Mouse (Mus musculus) small intestine, adult 2 months (tissue): ENCODE measurements at regions not wholly inside any gene's neighbourhood (a gene's known extent, or its start where the extent isn't known, plus 50 kb on each side); places are given as distances from the start of the nearest gene placed in this dataset.

Experiments
- H3K27ac ChIP-seq: fragments of 200-500 bp; 2 replicates; pipeline ENCODE4 v1.5.1; 2012; ENCODE audit warnings: low read depth, low read length, control low read depth, inconsistent platforms; ENCODE audit not compliant: insufficient read depth
- H3K27me3 ChIP-seq: fragments of 200-500 bp; 2 replicates; pipeline ENCODE4 v1.6.1; 2012; ENCODE audit warnings: mild to moderate bottlenecking, moderate library complexity, low read length, inconsistent platforms; ENCODE audit not compliant: control insufficient read depth, insufficient read depth
- H3K36me3 ChIP-seq: fragments of 200-500 bp; 2 replicates; pipeline ENCODE4 v1.6.1; 2012; ENCODE audit warnings: mild to moderate bottlenecking, low read length, control low read depth, inconsistent platforms; ENCODE audit not compliant: control insufficient read depth, insufficient read depth
- H3K4me1 ChIP-seq: fragments of 200-500 bp; 2 replicates; pipeline ENCODE4 v1.6.1; 2012; ENCODE audit warnings: low read length, inconsistent platforms, mixed read lengths; ENCODE audit not compliant: control insufficient read depth, insufficient read depth, insufficient read length
- H3K4me3 ChIP-seq: fragments of 200-500 bp; 2 replicates; pipeline ENCODE4 v1.5.1; 2012; ENCODE audit warnings: low read depth, mild to moderate bottlenecking, control low read depth, inconsistent platforms, low read length, moderate library complexity
- CTCF ChIP-seq: fragments of 200-500 bp; IDR thresholded peaks from 2 replicates; pipeline ENCODE4 v1.5.1; 2012; ENCODE audit warnings: low read depth, mild to moderate bottlenecking, control low read depth, inconsistent platforms, low read length, moderate library complexity, mixed read lengths; ENCODE audit not compliant: insufficient replicate concordance, insufficient read length; ENCODE audit errors: extremely low read depth
- POLR2A ChIP-seq: fragments of 200-500 bp; IDR thresholded peaks from 2 replicates; pipeline ENCODE4 v1.6.1; 2012; ENCODE audit warnings: low read depth, mild to moderate bottlenecking, control low read depth, inconsistent platforms, low read length, moderate library complexity
- WGBS: fragments of 180-500 bp; shearing (Covaris S2); methylation state at CpG from one replicate; pipeline ENCODE4 v1.1.7; 2018; 5-methylcytosine and 5-hydroxymethylcytosine counted together

- H3K27me3 ChIP-seq = no peaks in the 10 kb centered on the region
- no peaks in the 10 kb centered on the region for H3K36me3 ChIP-seq
- H3K4me1 ChIP-seq = peaks cover 26% of the 10 kb centered on the region; the same call in 1 of the 2 replicates
- H3K4me3 ChIP-seq = no peak overlapping the region
- TF ChIP-seq POLR2A (no peak), CTCF (no peak)
- no peak overlapping the region for H3K27ac ChIP-seq
- 27% methylated on average over 2 of the region's 2 CpGs for WGBS
These were observed 118.0 kb upstream of the Slc22a23 start for GRCm38 (mm10) chr13:34462808-34463511.

- H3K36me3 ChIP-seq = no peaks in the 10 kb centered on the region
- H3K4me3 ChIP-seq = no peak overlapping the region
- H3K4me1 ChIP-seq = peaks cover 26% of the 10 kb centered on the region; the same call in 1 of the 2 replicates
- 78% methylated on average over 6 of the region's 6 CpGs for WGBS
- TF ChIP-seq POLR2A (no peak), CTCF (no peak)
- no peak overlapping the region for H3K27ac ChIP-seq
- no peaks in the 10 kb centered on the region for H3K27me3 ChIP-seq
These were observed 117.3 kb upstream of the Slc22a23 start for GRCm38 (mm10) chr13:34462206-34462807.

GRCm38 (mm10) chr13:34460969-34461368 is 116.0 kb upstream of the Slc22a23 start:
- Histone ChIP-seq H3K27ac (no peak overlapping the region), H3K4me1 (peaks cover 26% of the 10 kb centered on the region; the same call in 1 of the 2 replicates), H3K27me3 (no peaks in the 10 kb centered on the region), H3K4me3 (no peak overlapping the region), H3K36me3 (no peaks in the 10 kb centered on the region)
- TF ChIP-seq POLR2A = no peak
- TF ChIP-seq CTCF = no peak
- 19% methylated on average over 4 of the region's 4 CpGs for WGBS

- WGBS = 46% methylated on average over 3 of the region's 3 CpGs
- peaks cover under 1% of the 10 kb centered on the region; the same call in 1 of the 2 replicates for H3K4me1 ChIP-seq
- TF ChIP-seq CTCF (no peak), POLR2A (no peak)
- H3K27ac ChIP-seq = no peak overlapping the region
- no peaks in the 10 kb centered on the region for H3K36me3 ChIP-seq
- no peaks in the 10 kb centered on the region for H3K27me3 ChIP-seq
- no peak overlapping the region for H3K4me3 ChIP-seq
These were observed 111.1 kb upstream of the Slc22a23 start for GRCm38 (mm10) chr13:34456051-34456450.

- TF ChIP-seq POLR2A (no peak), CTCF (no peak)
- H3K36me3 ChIP-seq = no peaks in the 10 kb centered on the region
- no peak overlapping the region for H3K4me3 ChIP-seq
- H3K27me3 ChIP-seq = no peaks in the 10 kb centered on the region
- 0 out of 2 replicates have a peak overlapping the region, but pooled peaks have one; percentile 18 for H3K27ac ChIP-seq
- H3K4me1 ChIP-seq = peaks cover 6% of the 10 kb centered on the region; the same call in 1 of the 2 replicates
These were observed 101.8 kb upstream of the Slc22a23 start for GRCm38 (mm10) chr13:34446806-34447205.

- no peak for TF ChIP-seq POLR2A
- TF ChIP-seq CTCF = no peak
- H3K4me1 ChIP-seq = peaks cover 6% of the 10 kb centered on the region; the same call in 1 of the 2 replicates
- H3K27ac ChIP-seq = 0 out of 2 replicates have a peak overlapping the region, but pooled peaks have one; percentile 18
- no peaks in the 10 kb centered on the region for H3K27me3 ChIP-seq
- H3K36me3 ChIP-seq = no peaks in the 10 kb centered on the region
- H3K4me3 ChIP-seq = no peak overlapping the region
- WGBS = 37% methylated on average over 8 of the region's 8 CpGs
These were observed 101.3 kb upstream of the Slc22a23 start for GRCm38 (mm10) chr13:34446327-34446726.

GRCm38 (mm10) chr13:34441347-34441746 is 96.4 kb upstream of the Slc22a23 start:
- Histone ChIP-seq H3K4me3 (no peak overlapping the region), H3K27me3 (no peaks in the 10 kb centered on the region), H3K36me3 (no peaks in the 10 kb centered on the region), H3K27ac (no peak overlapping the region), H3K4me1 (no peaks in the 10 kb centered on the region)
- WGBS = 94% methylated on average over 1 of the region's 1 CpGs
- TF ChIP-seq CTCF (no peak), POLR2A (no peak)
